Mouse (Mus musculus) liver, embryonic 15.5 days (tissue): Measurements from ENCODE around the gene Rnaseh2b. TPM values are rescaled to one million over a fixed set of nuclear protein-coding genes. Genes with fewer than 3 reads are reported as not detected.

Experiments used
- ATAC-seq: fragments of 200-750 bp; cut with Nextera tagmentation; 2 replicates; pipeline ENCODE4 v1.8.0; 2017; ENCODE audit warnings: moderate number of reproducible peaks, mild to moderate bottlenecking, moderate library complexity; ENCODE audit not compliant: insufficient read depth
- H3K27ac ChIP-seq: fragments of 300-500 bp; sonication (generic); replicated peaks from 2 replicates; pipeline ENCODE4 v1.5.1; 2015; ENCODE audit warnings: mild to moderate bottlenecking, inconsistent platforms
- H3K27me3 ChIP-seq: fragments of 300-500 bp; sonication (generic); 2 replicates; pipeline ENCODE4 v1.6.1; 2015; ENCODE audit warnings: mild to moderate bottlenecking, inconsistent platforms
- H3K36me3 ChIP-seq: fragments of 300-500 bp; sonication (generic); replicated peaks from 2 replicates; pipeline ENCODE4 v1.6.1; 2015; ENCODE audit warnings: moderate library complexity, mild to moderate bottlenecking, inconsistent platforms
- H3K4me1 ChIP-seq: fragments of 300-500 bp; sonication (generic); replicated peaks from 2 replicates; pipeline ENCODE4 v1.6.1; 2015; ENCODE audit warnings: inconsistent platforms
- H3K4me2 ChIP-seq: fragments of 300-500 bp; sonication (generic); 2 replicates; pipeline ENCODE4 v1.6.1; 2015; ENCODE audit warnings: moderate library complexity, mild to moderate bottlenecking, inconsistent platforms
- H3K4me3 ChIP-seq: fragments of 300-500 bp; sonication (generic); replicated peaks from 2 replicates; pipeline ENCODE4 v1.5.1; 2015; ENCODE audit warnings: mild to moderate bottlenecking, inconsistent platforms
- H3K9ac ChIP-seq: fragments of 300-500 bp; sonication (generic); 2 replicates; pipeline ENCODE4 v1.6.1; 2015; ENCODE audit warnings: moderate library complexity, mild to moderate bottlenecking, inconsistent platforms
- H3K9me3 ChIP-seq: fragments of 300-500 bp; sonication (generic); replicated peaks from 2 replicates; pipeline ENCODE4 v1.6.1; 2016; ENCODE audit warnings: inconsistent platforms
- WGBS: fragments of 180-500 bp; shearing (Covaris S2); methylation state at CpG from one replicate; pipeline ENCODE4 v1.1.7; 2015; ENCODE audit warnings: mixed read lengths; ENCODE audit not compliant: insufficient replicate concordance; 5-methylcytosine and 5-hydroxymethylcytosine counted together
- polyA plus RNA-seq: library from polyadenylated mRNA; unstranded; fragments of >200 nt; fragmentation: Nextera tagmentation; extraction: Ambion mirVana; gene quantifications from 2 replicates; pipeline ENCODE4 v1.2.1, GENCODE M21; 2015

Gene Rnaseh2b
- polyA plus RNA-seq: 41.1 and 57.0 TPM in 2 replicates

DNA sequence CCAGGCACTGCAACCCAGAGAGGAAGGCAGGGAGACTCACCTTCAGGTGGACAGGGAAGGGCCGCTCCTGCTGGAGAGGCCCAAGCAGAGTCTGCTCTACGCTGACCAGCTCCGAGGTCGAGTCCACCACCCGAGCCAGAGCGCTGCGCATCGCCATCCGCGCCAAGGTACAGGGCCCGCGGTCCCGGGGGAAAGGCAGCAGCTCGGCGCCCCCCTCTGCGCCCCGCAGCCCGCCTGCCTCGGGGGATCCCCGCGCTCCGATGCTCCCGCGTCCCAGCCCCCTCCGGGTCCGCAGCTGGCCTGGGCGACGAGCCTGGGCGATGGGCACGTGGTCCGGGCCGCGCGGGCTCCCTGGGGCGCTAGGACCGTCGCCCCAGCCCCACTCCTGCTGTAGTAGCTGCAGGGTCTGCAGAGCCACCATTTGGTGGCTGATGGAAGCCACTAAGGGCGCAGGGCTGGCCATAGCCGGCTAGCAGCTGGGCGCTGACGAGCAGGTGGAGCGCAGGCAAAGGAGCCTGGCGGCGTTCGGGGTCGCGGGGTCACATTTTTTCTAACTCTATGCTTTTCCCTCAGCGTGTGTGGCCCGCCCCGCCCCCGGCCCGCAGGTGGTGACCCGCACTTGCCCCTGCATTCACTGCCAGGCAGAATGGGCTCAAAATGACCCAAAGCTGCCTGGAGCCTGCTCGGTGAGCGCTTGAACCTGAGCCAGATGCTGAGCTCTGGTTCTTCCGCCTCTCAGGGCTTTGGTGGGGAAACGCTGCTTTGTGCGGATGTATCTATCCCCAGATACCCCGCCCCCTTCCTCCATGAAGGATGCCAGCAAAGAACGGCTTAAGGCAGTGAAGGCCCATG, at the start of gene Rnaseh2b, which contains the start of gene Dleu7:
Rnaseh2b (plus strand) TSS at position 102 of the 852 bp plus-strand sequence.
Dleu7 (minus strand) TSS at position 560 of the 852 bp plus-strand sequence.
- Histone ChIP-seq H3K27me3 (peaks cover 13% of the 10 kb centered on the region), H3K27ac (no peak within 1 kb of the TSS), H3K4me2 (peak within 1 kb of the TSS; percentile 67), H3K9ac (no peak within 1 kb of the TSS), H3K9me3 (no peaks in the 10 kb centered on the region), H3K4me3 (peak within 1 kb of the TSS; percentile 38), H3K36me3 (no peaks in the 10 kb centered on the region), H3K4me1 (no peaks in the 10 kb centered on the region; the same call in 1 of the 2 replicates)
- 2% methylated on average over 60 of the region's 60 CpGs for WGBS
- no peak for ATAC-seq

- Histone ChIP-seq H3K9ac (no peak overlapping the region), H3K9me3 (no peaks in the 10 kb centered on the region), H3K4me2 (no peak overlapping the region), H3K27ac (no peak overlapping the region), H3K27me3 (no peaks in the 10 kb centered on the region), H3K36me3 (no peaks in the 10 kb centered on the region), H3K4me3 (no peak overlapping the region), H3K4me1 (no peaks in the 10 kb centered on the region)
- no peak for ATAC-seq
- WGBS: 42% methylated on average over 2 of the region's 2 CpGs
These were observed 48.9 kb upstream of the Rnaseh2b start for GRCm38 (mm10) chr14:62243530-62243929.

GRCm38 (mm10) chr14:62245557-62245956, 46.8 kb upstream of the Rnaseh2b start:
- Histone ChIP-seq H3K27ac (no peak overlapping the region), H3K4me1 (no peaks in the 10 kb centered on the region), H3K9ac (no peak overlapping the region), H3K27me3 (no peaks in the 10 kb centered on the region), H3K4me3 (no peak overlapping the region), H3K4me2 (no peak overlapping the region), H3K9me3 (no peaks in the 10 kb centered on the region), H3K36me3 (no peaks in the 10 kb centered on the region)
- WGBS: 12% methylated on average over 4 of the region's 4 CpGs
- ATAC-seq: no peak

GRCm38 (mm10) chr14:62248345-62248744, 44.0 kb upstream of the Rnaseh2b start:
- no peak overlapping the region for H3K4me3 ChIP-seq
- H3K9ac ChIP-seq: no peak overlapping the region
- no peak overlapping the region for H3K27ac ChIP-seq
- no peaks in the 10 kb centered on the region for H3K9me3 ChIP-seq
- ATAC-seq: no peak
- H3K27me3 ChIP-seq: no peaks in the 10 kb centered on the region
- H3K4me1 ChIP-seq: no peaks in the 10 kb centered on the region
- no peaks in the 10 kb centered on the region for H3K36me3 ChIP-seq
- H3K4me2 ChIP-seq: no peak overlapping the region
- 63% methylated on average over 7 of the region's 7 CpGs for WGBS

DNA sequence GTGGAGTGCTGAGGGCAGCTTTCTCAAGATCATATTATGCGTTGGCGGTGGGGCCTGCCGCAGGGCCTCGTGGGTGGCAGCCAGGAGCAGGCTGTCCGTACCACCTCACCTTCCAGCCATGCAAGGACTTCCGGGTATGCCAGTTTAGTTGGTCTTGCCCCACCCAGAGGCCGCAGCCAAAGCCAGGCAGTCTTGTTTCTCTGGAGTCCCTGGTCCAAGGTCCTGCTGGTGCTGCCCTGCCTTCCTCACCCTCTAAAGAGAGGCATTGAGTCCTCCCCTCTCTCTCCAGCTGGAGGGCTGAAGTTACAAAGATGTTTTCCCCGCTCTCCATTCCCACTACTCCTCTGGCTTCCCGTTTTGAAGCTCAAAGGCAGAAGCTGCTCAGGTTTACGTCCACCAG, 43.6 kb upstream of the Rnaseh2b start:
- ATAC-seq: no peak
- Histone ChIP-seq H3K9ac (no peak overlapping the region), H3K36me3 (no peaks in the 10 kb centered on the region), H3K27me3 (no peaks in the 10 kb centered on the region), H3K27ac (no peak overlapping the region), H3K4me2 (no peak overlapping the region), H3K4me1 (no peaks in the 10 kb centered on the region), H3K4me3 (no peak overlapping the region), H3K9me3 (no peaks in the 10 kb centered on the region)
- WGBS: 68% methylated on average over 10 of the region's 10 CpGs

DNA sequence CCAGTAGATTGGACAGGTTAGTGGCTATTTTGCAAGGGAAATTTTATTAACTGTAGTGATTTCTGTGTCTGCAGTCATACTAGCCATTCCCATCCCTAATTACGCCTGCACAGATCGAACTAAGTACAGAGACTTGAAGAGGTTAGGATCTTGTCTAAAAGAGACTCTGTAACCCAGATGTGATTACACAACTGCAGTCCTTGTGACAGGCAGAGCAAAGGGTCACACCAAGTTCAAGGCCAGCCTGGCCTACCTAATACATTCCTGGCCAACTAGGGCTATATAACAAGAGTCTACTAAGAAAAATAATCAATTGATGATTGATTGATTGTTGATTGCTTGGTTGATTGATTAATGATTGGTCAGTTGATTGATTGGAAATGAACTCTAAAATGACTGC, 43.1 kb upstream of the Rnaseh2b start:
- ATAC-seq: no peak
- Histone ChIP-seq H3K9ac (no peak overlapping the region), H3K27ac (no peak overlapping the region)

DNA sequence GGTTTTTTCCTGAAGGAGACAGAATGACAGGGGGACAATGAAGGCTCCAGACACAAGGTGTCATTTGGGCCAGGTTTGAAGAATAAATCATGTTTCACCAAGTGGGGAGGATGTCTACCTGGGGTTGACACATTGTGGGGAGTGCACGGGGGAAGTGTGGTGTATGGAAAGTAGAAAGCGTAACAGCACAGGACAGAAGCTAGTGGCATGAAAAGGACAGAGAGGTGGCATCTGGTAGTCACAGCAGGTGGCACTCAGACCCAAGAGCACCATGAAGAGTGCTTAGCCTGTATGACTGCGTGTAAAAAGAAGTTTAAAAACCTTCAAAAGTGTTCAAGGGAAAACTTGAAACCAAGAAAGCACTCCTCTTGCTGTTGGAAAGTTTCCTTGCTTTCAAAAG, 42.3 kb upstream of the Rnaseh2b start:
- H3K9ac ChIP-seq: no peak overlapping the region
- no peaks in the 10 kb centered on the region for H3K27me3 ChIP-seq
- WGBS: 61% methylated on average over 3 of the region's 3 CpGs
- no peak for ATAC-seq
- no peaks in the 10 kb centered on the region for H3K4me1 ChIP-seq
- H3K27ac ChIP-seq: no peak overlapping the region
- H3K9me3 ChIP-seq: no peaks in the 10 kb centered on the region
- no peaks in the 10 kb centered on the region for H3K36me3 ChIP-seq
- H3K4me3 ChIP-seq: no peak overlapping the region
- H3K4me2 ChIP-seq: no peak overlapping the region

More for the DNA sequence above, 43.1 kb upstream of the Rnaseh2b start:
- Histone ChIP-seq H3K27me3 (no peaks in the 10 kb centered on the region), H3K4me1 (no peaks in the 10 kb centered on the region), H3K4me2 (no peak overlapping the region), H3K9me3 (no peaks in the 10 kb centered on the region), H3K36me3 (no peaks in the 10 kb centered on the region), H3K4me3 (no peak overlapping the region)
- 66% methylated on average over 2 of the region's 2 CpGs for WGBS

DNA sequence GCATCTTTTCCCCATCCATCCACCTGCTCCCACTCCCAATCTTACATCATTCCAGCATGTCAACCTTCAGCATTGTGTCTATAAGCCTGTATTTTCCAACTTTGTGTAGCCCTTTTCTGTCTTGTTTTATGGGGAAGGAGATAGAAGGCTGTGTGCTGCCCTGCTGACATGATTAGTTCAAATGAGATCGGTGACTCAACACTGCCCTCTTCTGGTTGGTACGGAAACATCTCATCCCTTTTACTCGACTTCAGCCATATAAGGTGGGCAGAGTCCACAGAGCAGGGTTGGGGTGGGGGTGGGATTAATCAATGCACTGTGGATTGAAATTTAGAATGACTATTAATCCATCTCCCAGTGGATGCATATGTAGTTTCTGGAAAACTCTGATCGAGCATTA, 40.4 kb upstream of the Rnaseh2b start:
- H3K27me3 ChIP-seq: no peaks in the 10 kb centered on the region
- no peak for ATAC-seq
- WGBS: 4% methylated on average over 4 of the region's 4 CpGs
- no peak overlapping the region for H3K4me3 ChIP-seq
- H3K4me2 ChIP-seq: no peak overlapping the region
- no peak overlapping the region for H3K27ac ChIP-seq
- H3K4me1 ChIP-seq: no peaks in the 10 kb centered on the region
- no peaks in the 10 kb centered on the region for H3K36me3 ChIP-seq
- H3K9me3 ChIP-seq: no peaks in the 10 kb centered on the region
- no peak overlapping the region for H3K9ac ChIP-seq

DNA sequence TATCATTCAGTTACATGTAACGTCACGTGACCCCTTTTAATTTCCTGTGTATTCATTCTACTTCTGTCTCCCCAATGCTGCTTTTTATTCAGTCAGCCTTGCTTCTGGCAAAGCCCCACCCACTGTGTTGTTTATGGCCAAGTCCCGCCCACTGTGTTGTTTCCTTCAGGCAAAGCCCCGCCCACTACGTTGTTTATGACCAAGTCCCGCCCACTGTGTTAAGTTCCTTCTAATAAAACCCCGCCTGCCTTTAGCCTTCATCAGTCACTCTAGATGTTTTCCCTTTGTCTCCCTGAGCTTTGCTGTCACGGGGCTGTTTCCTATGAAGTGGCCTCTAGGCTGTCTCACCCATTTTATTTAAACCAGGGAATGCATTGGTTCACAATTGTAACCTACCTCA, 38.0 kb upstream of the Rnaseh2b start:
- Histone ChIP-seq H3K4me1 (no peaks in the 10 kb centered on the region), H3K27ac (no peak overlapping the region), H3K9me3 (no peaks in the 10 kb centered on the region), H3K4me3 (no peak overlapping the region), H3K4me2 (no peak overlapping the region), H3K36me3 (no peaks in the 10 kb centered on the region), H3K27me3 (no peaks in the 10 kb centered on the region), H3K9ac (no peak overlapping the region)
- 43% methylated on average over 8 of the region's 8 CpGs for WGBS
- ATAC-seq: no peak

GRCm38 (mm10) chr14:62256066-62256465, 36.3 kb upstream of the Rnaseh2b start:
- no peaks in the 10 kb centered on the region for H3K27me3 ChIP-seq
- H3K4me1 ChIP-seq: no peaks in the 10 kb centered on the region
- H3K4me2 ChIP-seq: no peak overlapping the region
- no peaks in the 10 kb centered on the region for H3K36me3 ChIP-seq
- no peak overlapping the region for H3K4me3 ChIP-seq
- H3K27ac ChIP-seq: no peak overlapping the region
- H3K9me3 ChIP-seq: no peaks in the 10 kb centered on the region
- H3K9ac ChIP-seq: no peak overlapping the region
- no peak for ATAC-seq
- WGBS: 54% methylated on average over 5 of the region's 5 CpGs

GRCm38 (mm10) chr14:62258125-62258524, 34.3 kb upstream of the Rnaseh2b start:
- no peak overlapping the region for H3K27ac ChIP-seq
- WGBS: 28% methylated on average over 6 of the region's 6 CpGs
- H3K4me3 ChIP-seq: no peak overlapping the region
- H3K9ac ChIP-seq: no peak overlapping the region
- H3K27me3 ChIP-seq: no peaks in the 10 kb centered on the region
- no peak overlapping the region for H3K4me2 ChIP-seq
- H3K36me3 ChIP-seq: no peaks in the 10 kb centered on the region
- ATAC-seq: no peak
- H3K4me1 ChIP-seq: no peaks in the 10 kb centered on the region
- no peaks in the 10 kb centered on the region for H3K9me3 ChIP-seq
